Mouse (Mus musculus): Measurements from ENCODE around the gene Tmed5.
"Not testable (repeated sequence)": the region's sequence is repeated elsewhere in the genome, so short reads cannot be mapped to it uniquely, and the experiment has no call there.

The Tmed5 gene

GRCm38 (mm10) chr5:108132441-108133243, at the start of gene Tmed5, which contains the start of gene Ccdc18:
Gene Tmed5 (minus strand): TSS chr5:108132620.
Gene Ccdc18 (plus strand): TSS chr5:108132875.
- peak; percentile 98 to 100 for DNase-seq

- peak; percentile 40 to 75 for DNase-seq
These were observed 31.3 kb upstream of the Tmed5 start for GRCm38 (mm10) chr5:108163695-108164094.

DNA sequence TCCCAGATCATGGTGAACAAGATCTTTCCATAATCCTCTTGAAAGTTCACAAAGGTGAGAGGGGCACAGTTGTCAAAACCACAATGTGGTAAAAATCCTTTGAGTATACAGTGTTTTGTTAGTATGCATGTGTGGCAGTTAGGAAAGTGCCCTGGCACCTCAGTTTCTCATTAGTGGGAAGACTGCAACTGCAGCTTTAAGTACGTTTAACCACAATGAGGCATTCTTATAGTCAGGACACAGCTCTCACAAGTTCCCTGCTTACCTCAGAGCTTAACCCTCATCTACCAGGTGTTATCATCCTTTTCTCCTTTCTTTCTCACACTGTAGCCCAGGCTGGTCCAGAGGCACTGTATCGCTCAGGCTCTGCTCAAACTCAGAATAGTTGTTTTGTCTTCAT, 28.4 kb upstream of the Tmed5 start:
- DNase-seq: no peak

DNA sequence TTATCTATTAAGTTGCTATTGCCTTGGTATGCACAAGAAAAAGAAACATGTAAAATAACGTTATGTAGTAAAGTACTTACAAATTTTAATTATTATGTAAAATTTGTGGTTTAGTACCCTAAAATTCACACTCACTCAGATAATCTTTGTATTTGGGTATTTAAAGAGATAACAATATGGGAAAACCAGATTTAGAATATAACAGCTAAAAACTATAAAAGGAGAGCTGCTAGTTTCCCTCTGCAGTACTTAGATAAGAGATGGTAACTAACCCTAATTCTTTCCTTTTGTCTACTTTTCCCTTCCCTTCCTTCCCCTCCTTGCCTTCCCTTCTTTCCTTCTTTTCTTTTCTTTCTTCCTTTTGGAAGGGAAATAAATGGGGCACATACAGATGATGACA, 20.2 kb upstream of the Tmed5 start:
- DNase-seq: no peak

- peak; percentile 42 to 57 for DNase-seq
These were observed 475 bp downstream of the Tmed5 start for GRCm38 (mm10) chr5:108131849-108132440.

GRCm38 (mm10) chr5:108120221-108120900, 12.1 kb downstream of the Tmed5 start:
- DNase-seq: no peak

- no peak for DNase-seq
These were observed 14.7 kb downstream of the Tmed5 start for GRCm38 (mm10) chr5:108117693-108118092.

- DNase-seq: peak; percentile 9 to 19
These were observed 23.1 kb downstream of the Tmed5 start for GRCm38 (mm10) chr5:108109346-108109745.

- DNase-seq: no peak
These were observed 28.1 kb downstream of the Tmed5 start for GRCm38 (mm10) chr5:108104306-108104705.

DNA sequence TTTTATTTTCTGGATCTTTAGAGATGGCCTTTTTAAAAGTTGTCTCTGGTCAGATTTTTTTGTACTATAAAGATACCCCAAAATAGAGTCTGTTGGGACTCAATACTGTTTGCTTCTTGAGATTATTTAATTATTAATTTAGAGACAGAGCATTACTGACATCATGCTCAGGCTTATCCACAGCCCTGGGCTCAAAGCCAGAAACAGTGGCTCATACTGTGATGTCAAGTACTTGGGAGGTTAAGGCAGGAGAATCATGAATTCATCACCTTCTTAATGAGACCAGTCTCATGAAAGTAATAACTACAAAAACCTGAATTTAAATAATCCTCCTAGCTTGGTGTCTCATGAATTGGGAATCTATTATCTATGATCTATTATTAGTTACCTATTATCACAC, 32.2 kb downstream of the Tmed5 start:
- DNase-seq: no peak

DNA sequence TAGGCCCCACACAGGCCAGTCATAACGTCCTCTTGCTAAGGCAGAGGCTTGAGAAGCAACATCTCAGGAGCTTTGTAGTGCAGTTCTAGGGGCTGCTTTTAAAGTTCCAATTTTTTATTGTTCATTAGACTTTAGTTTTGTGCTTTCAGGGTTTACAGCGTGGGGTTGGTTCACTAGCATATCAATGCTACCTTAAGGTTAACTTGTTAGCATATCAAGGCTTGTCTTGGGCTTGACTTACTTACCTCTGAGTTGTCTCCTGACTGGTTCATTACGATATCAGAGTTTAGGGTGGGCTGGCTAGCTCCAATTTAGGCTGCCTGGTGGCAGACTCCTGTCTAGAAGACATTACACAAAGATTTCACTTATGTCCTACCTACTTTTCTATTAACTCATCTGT, 34.7 kb downstream of the Tmed5 start:
- no peak for DNase-seq

DNA sequence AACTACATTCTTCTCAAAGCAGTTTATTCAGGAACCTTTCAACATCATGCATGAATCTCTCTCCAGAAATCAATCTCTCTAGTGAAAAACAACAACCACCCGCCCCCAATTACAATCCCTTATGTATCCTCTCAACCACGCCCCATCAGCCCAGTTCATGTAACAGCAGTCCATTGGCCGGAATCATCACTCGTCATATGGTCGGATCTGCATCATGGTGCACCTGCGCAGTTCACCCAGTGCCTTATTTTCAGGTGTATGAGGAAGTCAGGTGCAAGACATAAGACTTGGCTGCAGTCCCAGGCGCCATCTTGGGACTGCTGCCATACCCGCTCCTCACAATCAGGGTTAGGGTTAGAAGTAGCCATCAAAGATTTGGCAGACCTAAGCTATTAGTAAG, 39.7 kb downstream of the Tmed5 start:
- not testable (repeated sequence) for DNase-seq

DNA sequence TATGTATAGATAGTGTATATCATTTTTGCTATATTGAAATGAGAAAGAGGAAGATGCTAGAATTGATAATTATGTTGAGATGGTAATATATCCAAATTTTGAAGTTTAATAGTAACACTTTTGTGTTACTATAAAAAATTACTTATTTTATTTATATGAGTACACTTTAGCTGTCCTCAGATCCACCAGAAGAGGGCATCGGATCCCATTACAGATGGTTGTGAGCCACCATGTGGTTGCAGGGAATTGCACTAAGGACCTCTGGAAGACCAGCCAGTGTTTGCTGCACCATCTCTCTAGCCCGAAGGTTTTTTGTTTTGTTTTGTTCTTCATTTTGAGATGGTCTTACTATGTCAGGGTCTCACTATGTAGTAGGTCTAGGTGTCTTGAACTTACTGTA, 47.0 kb downstream of the Tmed5 start:
- DNase-seq: peak in 1 of 2 experiments; percentile 28

- DNase-seq: peak in 1 of 2 experiments; percentile 12
These were observed 50.0 kb downstream of the Tmed5 start for GRCm38 (mm10) chr5:108082380-108082779.

GRCm38 (mm10) chr5:108079603-108080002, 52.8 kb downstream of the Tmed5 start:
- DNase-seq: no peak

- no peak for DNase-seq
These were observed 55.4 kb downstream of the Tmed5 start for GRCm38 (mm10) chr5:108076833-108077540.

- DNase-seq: no peak
These were observed 56.2 kb downstream of the Tmed5 start for GRCm38 (mm10) chr5:108076241-108076640.

GRCm38 (mm10) chr5:108072301-108072700, 60.1 kb downstream of the Tmed5 start:
- DNase-seq: no peak

- peak; percentile 96 to 98 for DNase-seq
These were observed 66.7 kb downstream of the Tmed5 start, which contains the start of gene Mtf2 for GRCm38 (mm10) chr5:108065465-108066411. Gene Mtf2 (plus strand): TSS chr5:108065674.

GRCm38 (mm10) chr5:108060413-108060812, 72.0 kb downstream of the Tmed5 start:
- no peak for DNase-seq
